In the genomic region with DNA sequence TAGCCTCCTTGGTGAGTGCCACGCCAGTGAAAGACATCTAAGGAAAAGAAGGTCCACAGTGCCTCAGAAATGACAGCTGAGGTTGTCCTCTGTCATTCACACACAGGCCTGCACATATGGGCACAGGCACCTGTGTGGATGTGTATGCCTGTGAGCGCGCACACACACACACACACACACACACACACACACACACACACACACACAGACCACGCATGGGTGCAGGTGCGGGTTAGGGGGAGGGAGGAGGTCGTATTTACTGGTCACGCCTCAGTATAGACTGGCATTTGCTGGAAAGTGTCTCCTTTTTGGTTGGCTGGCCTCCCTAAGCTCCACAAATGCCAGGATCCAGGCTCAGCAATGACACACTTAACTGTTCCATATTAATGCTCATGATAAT, we compare ENCODE assay signal across 15 mouse cellular contexts.
"Had no signal": no experiment of that assay in that cellular context is flagged by ENCODE, and none has a peak within 500 bp of the region (broad histone marks: within the 10 kb centered on the region; RNA-seq: fewer than 3 reads in every experiment).

No protein-coding gene starts in this region.

- H3K27ac ChIP-seq: limb, embryonic 15.5 days; liver, embryonic 12.5 days; midbrain, embryonic 10.5 days; stomach, embryonic 15.5 days had no signal

- H3K27me3 ChIP-seq: limb, embryonic 15.5 days; liver, embryonic 12.5 days; stomach, embryonic 15.5 days had no signal

- H3K36me3 ChIP-seq: limb, embryonic 15.5 days; liver, embryonic 12.5 days; midbrain, embryonic 10.5 days; stomach, embryonic 15.5 days had no signal

- DNase-seq: kidney, adult 11 months; kidney, postnatal 36 days; layer of hippocampus, adult 9-11 months; layer of hippocampus, postnatal 36 days; lung, embryonic 14.5 days; lung, postnatal 10 days; lung, postnatal 4 days; retina, postnatal 1 day; right cerebral cortex, postnatal 4 days; spleen, adult 18-20 months had no signal

- H3K9me3 ChIP-seq: limb, embryonic 15.5 days; liver, embryonic 12.5 days; midbrain, embryonic 10.5 days; stomach, embryonic 15.5 days had no signal

- H3K4me3 ChIP-seq: limb, embryonic 15.5 days; liver, embryonic 12.5 days; midbrain, embryonic 10.5 days; stomach, embryonic 15.5 days had no signal

- H3K4me2 ChIP-seq: limb, embryonic 15.5 days; liver, embryonic 12.5 days; lung, embryonic 14.5 days; stomach, embryonic 15.5 days had no signal

- ATAC-seq: inflammation-experienced regulatory T-cells, adult 6 months; liver, embryonic 12.5 days had no signal

- H3K9ac ChIP-seq: limb, embryonic 15.5 days; liver, embryonic 12.5 days; lung, embryonic 14.5 days; stomach, embryonic 15.5 days had no signal

- H3K4me1 ChIP-seq: limb, embryonic 15.5 days; liver, embryonic 12.5 days; stomach, embryonic 15.5 days had no signal
